Mouse (Mus musculus): ENCODE results near the gene Ppp2r5c. TPM values are rescaled to one million over a fixed set of nuclear protein-coding genes. Genes with fewer than 3 reads are reported as not detected.

Gene Ppp2r5c
- polyA plus RNA-seq, 1 experiment from 2014 or later = 180 TPM

- no peak for DNase-seq
- Histone ChIP-seq H3K27ac (ENCODE audit: low read depth) (no peak overlapping the region), H3K4me1 (ENCODE audit: insufficient read depth) (no peaks in the 10 kb centered on the region), H3K4me3 (ENCODE audit: low read depth, low read length) (no peak overlapping the region), H3K27me3 (ENCODE audit: insufficient read depth, low read length) (no peaks in the 10 kb centered on the region), H3K9ac (no peak overlapping the region), H3K4me2 (no peak overlapping the region), H3K9me3 (ENCODE audit: low read depth, low read length) (no peaks in the 10 kb centered on the region), H3K36me3 (ENCODE audit: insufficient read depth) (no peaks in the 10 kb centered on the region)
- no peak for TF ChIP-seq CTCF (IDR thresholded peaks at IDR 0.05; ENCODE audit: low read depth)
- ATAC-seq (ENCODE audit: insufficient read depth) = no peak
- whole genome bisulfite sequencing = 78% methylated on average over 5 of the region's 5 CpGs
Observed at GRCm38 (mm10) chr12:110496016-110496415, 49.1 kb downstream of the Ppp2r5c start.

- H3K9me3 ChIP-seq (ENCODE audit: low read depth, low read length) = no peaks in the 10 kb centered on the region
- DNase-seq (no peak), ATAC-seq (ENCODE audit: insufficient read depth) (no peak)
- 37% methylated on average over 3 of the region's 3 CpGs for WGBS
- no peak overlapping the region for H3K9ac ChIP-seq
- H3K4me2 ChIP-seq = no peak overlapping the region
- H3K27ac ChIP-seq (ENCODE audit: low read depth) = no peak overlapping the region
- no peak overlapping the region for H3K4me3 ChIP-seq (ENCODE audit: low read depth, low read length)
- no peaks in the 10 kb centered on the region for H3K4me1 ChIP-seq (ENCODE audit: insufficient read depth)
- no peaks in the 10 kb centered on the region for H3K36me3 ChIP-seq (ENCODE audit: insufficient read depth)
- TF ChIP-seq CTCF (IDR thresholded peaks at IDR 0.05; ENCODE audit: low read depth) = no peak
- H3K27me3 ChIP-seq (ENCODE audit: insufficient read depth, low read length) = no peaks in the 10 kb centered on the region
Observed at GRCm38 (mm10) chr12:110497013-110497412, 50.1 kb downstream of the Ppp2r5c start.

- H3K4me3 ChIP-seq (ENCODE audit: low read depth, low read length) = no peak overlapping the region
- DNase-seq (no peak), ATAC-seq (ENCODE audit: insufficient read depth) (no peak)
- no peaks in the 10 kb centered on the region for H3K36me3 ChIP-seq (ENCODE audit: insufficient read depth)
- H3K9me3 ChIP-seq (ENCODE audit: low read depth, low read length) = no peaks in the 10 kb centered on the region
- no peak overlapping the region for H3K27ac ChIP-seq (ENCODE audit: low read depth)
- TF ChIP-seq CTCF (IDR thresholded peaks at IDR 0.05; ENCODE audit: low read depth) = no peak
- no peak overlapping the region for H3K4me2 ChIP-seq
- H3K4me1 ChIP-seq (ENCODE audit: insufficient read depth) = no peaks in the 10 kb centered on the region
- no peak overlapping the region for H3K9ac ChIP-seq
- no peaks in the 10 kb centered on the region for H3K27me3 ChIP-seq (ENCODE audit: insufficient read depth, low read length)
- WGBS = 56% methylated on average over 8 of the region's 8 CpGs
Observed at GRCm38 (mm10) chr12:110497485-110497884, 50.6 kb downstream of the Ppp2r5c start.

- H3K9ac ChIP-seq = no peak overlapping the region
- no peak; the same call in 1 of the 2 replicates for ATAC-seq (ENCODE audit: insufficient read depth)
Observed at GRCm38 (mm10) chr12:110498283-110499224, 51.6 kb downstream of the Ppp2r5c start.

GRCm38 (mm10) chr12:110499225-110499992 lies 52.5 kb downstream of the Ppp2r5c start:
- 69% methylated on average over 14 of the region's 14 CpGs for WGBS
- H3K4me3 ChIP-seq (ENCODE audit: low read depth, low read length) = no peak overlapping the region
- no peaks in the 10 kb centered on the region for H3K4me1 ChIP-seq (ENCODE audit: insufficient read depth)
- no peaks in the 10 kb centered on the region for H3K9me3 ChIP-seq (ENCODE audit: low read depth, low read length)
- ATAC-seq (ENCODE audit: insufficient read depth) (peak; percentile 64; the same call in 1 of the 2 replicates), DNase-seq (peak; percentile 50)
- no peaks in the 10 kb centered on the region for H3K27me3 ChIP-seq (ENCODE audit: insufficient read depth, low read length)
- H3K27ac ChIP-seq (ENCODE audit: low read depth) = peak overlapping the region; percentile 63; the same call in 1 of the 2 replicates
- TF ChIP-seq CTCF (IDR thresholded peaks at IDR 0.05; ENCODE audit: low read depth) = no peak
- H3K36me3 ChIP-seq (ENCODE audit: insufficient read depth) = no peaks in the 10 kb centered on the region
- peak overlapping the region; percentile 12; the same call in 1 of the 2 replicates for H3K4me2 ChIP-seq
- no peak overlapping the region; the same call in 1 of the 2 replicates for H3K9ac ChIP-seq

More at GRCm38 (mm10) chr12:110498283-110499224, 51.6 kb downstream of the Ppp2r5c start:
- DNase-seq = no peak
- no peak for TF ChIP-seq CTCF (IDR thresholded peaks at IDR 0.05; ENCODE audit: low read depth)
- WGBS = 81% methylated on average over 22 of the region's 22 CpGs
- Histone ChIP-seq H3K4me1 (ENCODE audit: insufficient read depth) (no peaks in the 10 kb centered on the region), H3K4me3 (ENCODE audit: low read depth, low read length) (no peak overlapping the region), H3K27ac (ENCODE audit: low read depth) (peak overlapping the region; percentile 63; the same call in 1 of the 2 replicates), H3K4me2 (peak overlapping the region; percentile 26), H3K36me3 (ENCODE audit: insufficient read depth) (no peaks in the 10 kb centered on the region), H3K9me3 (ENCODE audit: low read depth, low read length) (no peaks in the 10 kb centered on the region), H3K27me3 (ENCODE audit: insufficient read depth, low read length) (no peaks in the 10 kb centered on the region)

GRCm38 (mm10) chr12:110500095-110500494 lies 53.2 kb downstream of the Ppp2r5c start:
- WGBS = 87% methylated on average over 8 of the region's 8 CpGs
- Histone ChIP-seq H3K4me3 (ENCODE audit: low read depth, low read length) (no peak overlapping the region), H3K4me1 (ENCODE audit: insufficient read depth) (no peaks in the 10 kb centered on the region), H3K27me3 (ENCODE audit: insufficient read depth, low read length) (no peaks in the 10 kb centered on the region), H3K9me3 (ENCODE audit: low read depth, low read length) (no peaks in the 10 kb centered on the region), H3K36me3 (ENCODE audit: insufficient read depth) (no peaks in the 10 kb centered on the region), H3K9ac (no peak overlapping the region), H3K27ac (ENCODE audit: low read depth) (no peak overlapping the region), H3K4me2 (no peak overlapping the region)
- TF ChIP-seq CTCF (IDR thresholded peaks at IDR 0.05; ENCODE audit: low read depth) = no peak
- ATAC-seq (ENCODE audit: insufficient read depth) (no peak), DNase-seq (no peak)

All from lung, embryonic 14.5 days (tissue).